Mouse (Mus musculus) spleen, postnatal 0 days (tissue): ENCODE results near the gene Inpp4a. TPM values are rescaled to one million over a fixed set of nuclear protein-coding genes. Genes with fewer than 3 reads are reported as not detected.

Experiments
- polyA plus RNA-seq: library from polyadenylated mRNA; unstranded; fragments of >200 nt; fragmentation: Nextera tagmentation; extraction: Ambion mirVana; gene quantifications from 2 replicates; pipeline ENCODE4 v1.2.1, GENCODE M21; 2015

The Inpp4a gene
- 9.9 and 13.5 TPM in 2 replicates for polyA plus RNA-seq

GRCm38 (mm10) chr1:37299540-37300491 lies at the start of gene Inpp4a:
TSS of gene Inpp4a (plus strand) at chr1:37299865.

GRCm38 (mm10) chr1:37429366-37430296 lies 130.0 kb downstream of the Inpp4a start, which contains the start of the genes Coa5 and Unc50:
TSS of gene Coa5 (minus strand) at chr1:37430103.
TSS of gene Unc50 (plus strand) at chr1:37430139.

Other genes starting within 250 kb of the Inpp4a start
- gene Cnga3, start 85.4 kb upstream of the Inpp4a start, polyA plus RNA-seq: not detected in 2 replicates
- 28.9 and 29.0 TPM in 2 replicates for gene Coa5, start 130.2 kb downstream of the Inpp4a start, polyA plus RNA-seq
- gene Unc50, start 130.3 kb downstream of the Inpp4a start, polyA plus RNA-seq: 105 and 109 TPM in 2 replicates
- 5.5 and 7.2 TPM in 2 replicates for gene Mgat4a, start 241.2 kb downstream of the Inpp4a start, polyA plus RNA-seq